Mouse (Mus musculus) midbrain, embryonic 12.5 days (tissue): ENCODE results near the gene Crybg1. TPM values are rescaled to one million over a fixed set of nuclear protein-coding genes. Genes with fewer than 3 reads are reported as not detected.
A peak's percentile ranks its signal among the peaks of the same experiment; 100 is the strongest.

Experiments used
- ATAC-seq: fragments of 200-750 bp; cut with Nextera tagmentation; 2 replicates; pipeline ENCODE4 v1.8.0; 2017; ENCODE audit warnings: low read depth, moderate TSS enrichment, moderate library complexity; ENCODE audit not compliant: low FRiP score
- H3K27ac ChIP-seq: fragments of 300-500 bp; sonication (generic); replicated peaks from 2 replicates; pipeline ENCODE4 v1.5.1; 2016; ENCODE audit warnings: mild to moderate bottlenecking
- H3K27me3 ChIP-seq: fragments of 300-500 bp; sonication (generic); 2 replicates; pipeline ENCODE4 v1.6.1; 2016; ENCODE audit warnings: mild to moderate bottlenecking
- H3K36me3 ChIP-seq: fragments of 300-500 bp; sonication (generic); 2 replicates; pipeline ENCODE4 v1.6.1; 2016
- H3K4me1 ChIP-seq: fragments of 300-500 bp; sonication (generic); 2 replicates; pipeline ENCODE4 v1.6.1; 2016
- H3K4me2 ChIP-seq: fragments of 300-500 bp; sonication (generic); replicated peaks from 2 replicates; pipeline ENCODE4 v1.6.1; 2016; ENCODE audit warnings: mild to moderate bottlenecking, moderate library complexity
- H3K4me3 ChIP-seq: fragments of 300-500 bp; sonication (generic); 2 replicates; pipeline ENCODE4 v1.5.1; 2016; ENCODE audit warnings: mild to moderate bottlenecking
- H3K9ac ChIP-seq: fragments of 300-500 bp; sonication (generic); replicated peaks from 2 replicates; pipeline ENCODE4 v1.6.1; 2016; ENCODE audit warnings: mild to moderate bottlenecking, moderate library complexity
- H3K9me3 ChIP-seq: fragments of 300-500 bp; sonication (generic); 2 replicates; pipeline ENCODE4 v1.6.1; 2016; ENCODE audit warnings: mild to moderate bottlenecking
- WGBS: fragments of 180-500 bp; shearing (Covaris S2); methylation state at CpG from one replicate; pipeline ENCODE4 v1.1.7; 2016; 5-methylcytosine and 5-hydroxymethylcytosine counted together
- polyA plus RNA-seq: library from polyadenylated mRNA; unstranded; fragments of >200 nt; fragmentation: Nextera tagmentation; extraction: Ambion mirVana; gene quantifications from 2 replicates; pipeline ENCODE4 v1.2.1, GENCODE M21; 2016

Crybg1 gene
- polyA plus RNA-seq, 1 experiment from 2014 or later: 0.77 TPM

- Histone ChIP-seq H3K9me3 (no peaks in the 10 kb centered on the region), H3K36me3 (no peaks in the 10 kb centered on the region), H3K27ac (no peak overlapping the region), H3K4me1 (no peaks in the 10 kb centered on the region), H3K4me3 (no peak overlapping the region), H3K27me3 (no peaks in the 10 kb centered on the region), H3K9ac (no peak overlapping the region), H3K4me2 (no peak overlapping the region)
- ATAC-seq: no peak
- 88% methylated on average over 1 of the region's 1 CpGs for WGBS
These were observed 122.5 kb downstream of the Crybg1 start for GRCm38 (mm10) chr10:44026105-44026504.

GRCm38 (mm10) chr10:44024705-44025104 lies 123.9 kb downstream of the Crybg1 start:
- Histone ChIP-seq H3K4me1 (no peaks in the 10 kb centered on the region), H3K4me2 (no peak overlapping the region), H3K27ac (no peak overlapping the region), H3K27me3 (no peaks in the 10 kb centered on the region), H3K9me3 (no peaks in the 10 kb centered on the region), H3K9ac (no peak overlapping the region), H3K4me3 (no peak overlapping the region), H3K36me3 (no peaks in the 10 kb centered on the region)
- no peak for ATAC-seq
- 62% methylated on average over 10 of the region's 10 CpGs for WGBS

DNA sequence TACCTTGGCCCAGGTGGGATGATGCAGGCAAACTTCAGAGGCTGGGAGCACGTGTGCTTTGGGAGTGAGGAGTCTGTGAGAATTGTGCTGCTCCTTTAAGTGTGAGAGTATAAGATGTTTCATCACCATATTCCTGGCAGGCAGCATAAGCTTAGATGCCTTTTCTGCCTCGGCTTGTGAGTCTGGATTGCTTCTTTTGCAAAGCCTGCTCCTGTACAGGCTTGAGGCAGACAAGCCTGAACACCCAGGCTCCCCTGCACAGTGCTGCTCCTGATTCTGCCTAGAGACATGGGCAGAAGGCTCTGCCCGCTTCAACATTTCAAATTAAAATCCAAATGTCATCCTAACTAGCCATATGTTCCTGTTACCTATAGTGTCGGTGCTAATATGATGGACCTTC lies 128.5 kb downstream of the Crybg1 start:
- no peaks in the 10 kb centered on the region for H3K36me3 ChIP-seq
- H3K9ac ChIP-seq: no peak overlapping the region
- H3K27ac ChIP-seq: no peak overlapping the region
- no peaks in the 10 kb centered on the region for H3K9me3 ChIP-seq
- H3K27me3 ChIP-seq: no peaks in the 10 kb centered on the region
- ATAC-seq: no peak
- no peak overlapping the region for H3K4me3 ChIP-seq
- no peak overlapping the region for H3K4me2 ChIP-seq
- no peaks in the 10 kb centered on the region for H3K4me1 ChIP-seq
- 78% methylated on average over 4 of the region's 4 CpGs for WGBS

DNA sequence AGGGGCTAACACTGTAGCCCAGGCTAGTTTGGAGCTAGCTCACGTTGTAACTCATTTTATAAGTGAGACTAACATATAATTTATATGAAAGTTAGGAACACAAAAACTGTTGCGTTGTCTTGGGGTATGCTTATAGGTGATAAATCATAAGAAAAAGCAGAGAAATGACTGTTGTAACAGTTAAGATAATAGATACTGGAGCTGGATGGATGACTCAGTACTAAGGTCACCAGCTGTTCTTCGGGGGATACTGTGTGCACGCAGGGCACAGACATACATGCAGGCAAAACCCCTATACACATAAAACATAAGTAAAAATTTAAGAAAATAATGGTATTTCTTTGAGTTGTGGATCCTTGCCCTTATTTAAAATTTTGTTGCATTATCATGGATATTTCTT lies 130.1 kb downstream of the Crybg1 start:
- Histone ChIP-seq H3K27me3 (no peaks in the 10 kb centered on the region), H3K9ac (no peak overlapping the region), H3K4me3 (no peak overlapping the region), H3K4me2 (no peak overlapping the region), H3K27ac (no peak overlapping the region), H3K9me3 (no peaks in the 10 kb centered on the region), H3K36me3 (no peaks in the 10 kb centered on the region), H3K4me1 (0 out of 2 replicates have a peak, but pooled peaks cover 3% of the 10 kb centered on the region)
- ATAC-seq: no peak
- WGBS: 91% methylated on average over 4 of the region's 4 CpGs

DNA sequence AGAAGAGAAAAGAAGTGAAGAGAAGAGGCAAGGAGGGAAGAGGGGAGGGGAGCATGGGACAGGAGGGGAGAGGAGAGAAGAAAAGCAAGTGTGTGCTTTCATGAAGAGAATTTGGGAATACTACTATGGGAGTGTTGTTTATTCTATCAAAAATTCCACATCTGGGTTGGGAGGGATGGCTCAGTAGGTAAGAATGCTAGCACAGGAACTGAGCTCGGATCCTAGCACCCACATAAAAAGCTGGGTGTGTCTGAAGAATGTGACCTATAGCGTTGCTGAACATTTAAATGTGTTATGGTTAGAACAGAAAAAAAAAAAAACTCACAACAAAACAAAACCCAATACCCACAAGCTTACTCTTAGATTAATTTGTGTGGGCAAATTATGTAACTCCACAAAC lies 133.0 kb downstream of the Crybg1 start:
- H3K4me1 ChIP-seq: 0 out of 2 replicates have a peak, but pooled peaks cover 3% of the 10 kb centered on the region
- no peaks in the 10 kb centered on the region for H3K27me3 ChIP-seq
- no peak for ATAC-seq
- H3K36me3 ChIP-seq: no peaks in the 10 kb centered on the region
- no peak overlapping the region for H3K27ac ChIP-seq
- H3K4me3 ChIP-seq: no peak overlapping the region
- WGBS: 67% methylated on average over 2 of the region's 2 CpGs
- H3K9me3 ChIP-seq: no peaks in the 10 kb centered on the region
- H3K9ac ChIP-seq: no peak overlapping the region
- H3K4me2 ChIP-seq: no peak overlapping the region

GRCm38 (mm10) chr10:44013885-44014284 lies 134.8 kb downstream of the Crybg1 start:
- Histone ChIP-seq H3K4me3 (no peak overlapping the region), H3K36me3 (no peaks in the 10 kb centered on the region), H3K9me3 (no peaks in the 10 kb centered on the region), H3K4me1 (0 out of 2 replicates have a peak, but pooled peaks cover 3% of the 10 kb centered on the region), H3K9ac (no peak overlapping the region), H3K4me2 (no peak overlapping the region), H3K27ac (no peak overlapping the region), H3K27me3 (peaks cover under 1% of the 10 kb centered on the region)
- no peak for ATAC-seq
- WGBS: 72% methylated on average over 4 of the region's 4 CpGs

- Histone ChIP-seq H3K4me3 (no peak overlapping the region), H3K27me3 (peaks cover 23% of the 10 kb centered on the region), H3K9ac (no peak overlapping the region), H3K4me1 (0 out of 2 replicates have a peak, but pooled peaks cover 3% of the 10 kb centered on the region), H3K9me3 (no peaks in the 10 kb centered on the region), H3K36me3 (no peaks in the 10 kb centered on the region), H3K4me2 (no peak overlapping the region), H3K27ac (no peak overlapping the region)
- ATAC-seq: no peak
- WGBS: 84% methylated on average over 7 of the region's 7 CpGs
These were observed 137.2 kb downstream of the Crybg1 start for GRCm38 (mm10) chr10:44011408-44011807.

DNA sequence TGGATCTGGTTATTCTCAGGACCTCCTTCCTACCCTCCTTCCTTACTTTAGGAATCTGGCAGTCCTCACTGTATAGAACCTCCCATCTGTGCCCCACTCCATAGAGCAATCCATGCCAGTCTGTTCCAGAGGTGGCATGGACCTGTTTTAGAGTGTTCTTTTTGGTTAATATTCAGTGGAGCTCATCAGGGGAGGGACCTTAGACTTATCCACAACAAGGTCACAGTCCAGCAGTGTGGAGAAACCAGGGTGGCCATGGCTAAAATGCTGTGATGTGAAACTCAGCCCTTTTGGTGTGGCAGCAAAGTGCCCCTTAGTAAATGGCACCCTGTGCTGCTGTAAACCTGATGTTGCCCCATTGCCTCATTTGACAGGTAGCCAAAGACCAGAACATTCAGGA lies 139.8 kb downstream of the Crybg1 start:
- Histone ChIP-seq H3K4me1 (peaks cover 11% of the 10 kb centered on the region), H3K4me2 (no peak overlapping the region), H3K9me3 (no peaks in the 10 kb centered on the region), H3K27me3 (peaks cover 49% of the 10 kb centered on the region), H3K27ac (no peak overlapping the region), H3K4me3 (no peak overlapping the region), H3K36me3 (no peaks in the 10 kb centered on the region), H3K9ac (no peak overlapping the region)
- no peak for ATAC-seq

DNA sequence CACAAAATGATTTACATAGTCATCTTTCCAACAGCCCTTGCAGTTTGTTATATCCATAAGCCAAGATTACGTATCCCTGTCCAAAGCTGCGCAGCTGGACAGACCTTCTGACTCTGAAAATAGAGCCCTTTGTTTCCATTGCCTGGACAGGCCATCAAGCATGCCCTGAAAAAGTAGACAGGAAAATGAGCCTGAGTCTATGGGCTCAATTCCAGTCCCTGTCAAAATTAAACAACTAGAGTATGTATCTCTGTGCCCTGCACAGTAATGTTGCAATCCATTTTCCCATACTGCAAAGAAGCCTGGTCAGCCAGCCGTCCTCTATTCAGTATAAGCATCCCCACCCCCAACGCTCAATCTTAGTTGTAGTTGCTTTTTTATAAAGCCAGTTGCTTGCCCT lies 141.8 kb downstream of the Crybg1 start:
- Histone ChIP-seq H3K27me3 (peaks cover 69% of the 10 kb centered on the region), H3K9ac (no peak overlapping the region), H3K9me3 (no peaks in the 10 kb centered on the region), H3K36me3 (no peaks in the 10 kb centered on the region), H3K27ac (no peak overlapping the region), H3K4me2 (no peak overlapping the region), H3K4me3 (no peak overlapping the region), H3K4me1 (peaks cover 22% of the 10 kb centered on the region)
- ATAC-seq: no peak
- 76% methylated on average over 4 of the region's 4 CpGs for WGBS

DNA sequence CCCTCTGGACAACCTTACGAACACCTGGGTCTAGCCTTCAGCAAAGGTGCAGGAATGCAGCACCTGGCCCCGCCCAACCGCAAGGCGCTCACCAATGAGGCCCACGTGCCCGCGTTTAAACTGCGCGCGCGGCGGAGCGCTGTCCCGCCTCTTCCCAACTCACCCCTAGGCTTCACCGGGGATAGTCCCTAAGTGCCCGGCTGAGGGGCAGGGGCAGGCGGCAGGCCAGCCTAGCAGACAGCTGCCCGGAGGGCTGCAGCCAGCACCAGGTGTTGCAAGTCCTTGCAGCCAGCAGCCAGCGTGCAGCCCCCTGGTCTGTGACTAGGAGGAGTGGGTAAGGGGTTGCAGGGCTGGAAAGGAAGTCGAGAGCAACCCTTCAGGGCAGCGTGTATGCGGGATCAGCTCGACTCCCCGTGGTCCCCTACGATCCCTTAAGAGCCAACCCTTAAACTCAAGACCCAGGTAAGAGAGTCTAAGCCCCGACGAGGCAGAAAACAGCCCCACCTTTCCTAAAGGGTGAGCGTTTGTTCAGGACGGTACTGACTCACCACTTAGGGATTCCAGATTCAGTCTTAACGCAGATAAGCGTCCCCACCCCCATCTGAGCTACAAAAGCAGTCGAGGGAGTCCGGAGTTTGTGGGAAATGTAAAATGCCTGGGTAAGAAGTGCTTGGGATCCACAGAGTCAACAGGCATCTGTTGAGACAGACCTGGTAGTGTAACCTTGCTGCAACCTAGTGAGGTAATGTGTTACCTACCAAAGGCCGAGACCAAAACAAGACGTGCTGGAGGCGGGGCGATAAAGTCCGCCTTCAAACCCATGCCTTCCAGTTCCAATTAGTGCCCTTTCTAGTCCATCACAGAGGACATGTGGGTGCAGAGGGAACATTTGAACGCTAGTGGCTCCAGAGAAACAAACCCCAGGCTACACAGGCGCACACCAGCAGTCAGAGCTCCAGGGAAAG lies 142.7 kb downstream of the Crybg1 start:
- peak overlapping the region; percentile 60 for H3K4me2 ChIP-seq
- H3K27ac ChIP-seq: no peak overlapping the region
- peak overlapping the region; percentile 38 for H3K4me3 ChIP-seq
- H3K9ac ChIP-seq: 0 out of 2 replicates have a peak overlapping the region, but pooled peaks have one; percentile 37
- peaks cover 22% of the 10 kb centered on the region for H3K4me1 ChIP-seq
- no peaks in the 10 kb centered on the region for H3K9me3 ChIP-seq
- no peaks in the 10 kb centered on the region for H3K36me3 ChIP-seq
- under 1% methylated on average over 40 of the region's 40 CpGs for WGBS
- no peak; the same call in 1 of the 2 replicates for ATAC-seq
- peaks cover 76% of the 10 kb centered on the region for H3K27me3 ChIP-seq

- Histone ChIP-seq H3K27ac (no peak overlapping the region), H3K4me1 (peaks cover 26% of the 10 kb centered on the region), H3K9ac (no peak overlapping the region), H3K4me2 (peak overlapping the region; percentile 61), H3K4me3 (peak overlapping the region; percentile 52), H3K36me3 (no peaks in the 10 kb centered on the region), H3K9me3 (no peaks in the 10 kb centered on the region), H3K27me3 (peaks cover 81% of the 10 kb centered on the region)
- 2% methylated on average over 33 of the region's 33 CpGs for WGBS
- ATAC-seq: peak; percentile 28; the same call in 1 of the 2 replicates
These were observed 144.4 kb downstream of the Crybg1 start for GRCm38 (mm10) chr10:44004221-44004751.

- peak; percentile 41; the same call in 1 of the 2 replicates for ATAC-seq
- peaks cover 78% of the 10 kb centered on the region for H3K27me3 ChIP-seq
- H3K27ac ChIP-seq: no peak overlapping the region
- H3K9ac ChIP-seq: peak overlapping the region; percentile 32; the same call in 1 of the 2 replicates
- H3K4me1 ChIP-seq: peaks cover 26% of the 10 kb centered on the region
- peak overlapping the region; percentile 61 for H3K4me2 ChIP-seq
- peak overlapping the region; percentile 52 for H3K4me3 ChIP-seq
- WGBS: under 1% methylated on average over 67 of the region's 68 CpGs
- H3K9me3 ChIP-seq: no peaks in the 10 kb centered on the region
- no peaks in the 10 kb centered on the region for H3K36me3 ChIP-seq
These were observed 145.0 kb downstream of the Crybg1 start for GRCm38 (mm10) chr10:44003551-44004151.
